Mouse (Mus musculus) stomach, postnatal 0 days (tissue): Measurements from ENCODE around the gene Amz2. TPM values are rescaled to one million over a fixed set of nuclear protein-coding genes. Genes with fewer than 3 reads are reported as not detected.

Experiments used
- ATAC-seq: fragments of 200-750 bp; cut with Nextera tagmentation; 2 replicates; pipeline ENCODE4 v1.8.0; 2017; ENCODE audit not compliant: low FRiP score, low TSS enrichment
- DNase-seq: peaks from one replicate; pipeline ENCODE4 v3.0.0-alpha.2; 2016; ENCODE audit warnings: low spot score
- H3K27ac ChIP-seq: fragments of 300-500 bp; sonication (generic); replicated peaks from 2 replicates; pipeline ENCODE4 v1.5.1; 2014; ENCODE audit warnings: mild to moderate bottlenecking, control low read depth
- H3K27me3 ChIP-seq: fragments of 300-500 bp; sonication (generic); 2 replicates; pipeline ENCODE4 v1.6.1; 2014; ENCODE audit warnings: low read length; ENCODE audit not compliant: control insufficient read depth, insufficient read depth
- H3K36me3 ChIP-seq: fragments of 300-500 bp; sonication (generic); 2 replicates; pipeline ENCODE4 v1.6.1; 2014; ENCODE audit warnings: low read length, mixed read lengths; ENCODE audit not compliant: control insufficient read depth, insufficient read depth
- H3K4me1 ChIP-seq: fragments of 300-500 bp; sonication (generic); replicated peaks from 2 replicates; pipeline ENCODE4 v1.6.1; 2014; ENCODE audit warnings: antibody characterized with exemption; ENCODE audit not compliant: control insufficient read depth, insufficient read depth
- H3K4me2 ChIP-seq: fragments of 300-500 bp; sonication (generic); replicated peaks from 2 replicates; pipeline ENCODE4 v1.6.1; 2014; ENCODE audit warnings: low read depth, mild to moderate bottlenecking, control low read depth, moderate library complexity
- H3K4me3 ChIP-seq: fragments of 300-500 bp; sonication (generic); 2 replicates; pipeline ENCODE4 v1.5.1; 2014; ENCODE audit warnings: low read depth, low read length, control low read depth
- H3K9ac ChIP-seq: fragments of 300-500 bp; sonication (generic); 2 replicates; pipeline ENCODE4 v1.6.1; 2014; ENCODE audit warnings: mild to moderate bottlenecking, low read length, control low read depth, mixed read lengths
- H3K9me3 ChIP-seq: fragments of 300-500 bp; sonication (generic); 2 replicates; pipeline ENCODE4 v1.6.1; 2016; ENCODE audit warnings: low read length; ENCODE audit not compliant: control insufficient read depth
- CTCF ChIP-seq: IDR thresholded peaks from 2 replicates; pipeline ENCODE4 v1.5.1; 2016; ENCODE audit warnings: antibody characterized with exemption, low read depth, mild to moderate bottlenecking, moderate library complexity
- EP300 ChIP-seq: optimal IDR thresholded peaks from 2 replicates; pipeline ENCODE3; 2016; ENCODE audit warnings: antibody characterized with exemption
- WGBS: fragments of 180-500 bp; shearing (Covaris S2); extraction: QIAGEN DNeasy Blood & Tissue Kit; methylation state at CpG from one replicate; pipeline ENCODE4 v1.1.7; 2014; 5-methylcytosine and 5-hydroxymethylcytosine counted together
- microRNA-seq: library from miRNA; unstranded; fragments of <30 nt; microRNA quantifications from one replicate; pipeline ENCODE4, GENCODE M21; 2016
- polyA plus RNA-seq: library from polyadenylated mRNA; unstranded; fragments of >200 nt; fragmentation: Nextera tagmentation; extraction: Ambion mirVana; gene quantifications from 2 replicates; pipeline ENCODE4 v1.2.1, GENCODE M21; 2015

Gene Amz2
- polyA plus RNA-seq, 1 experiment from 2014 or later, result 21.5 TPM

- WGBS, result 45% methylated on average over 14 of the region's 14 CpGs
- Histone ChIP-seq H3K4me2 (no peak overlapping the region), H3K9me3 (no peaks in the 10 kb centered on the region), H3K9ac (no peak overlapping the region), H3K27me3 (no peaks in the 10 kb centered on the region), H3K4me1 (no peaks in the 10 kb centered on the region), H3K27ac (no peak overlapping the region), H3K4me3 (no peak overlapping the region), H3K36me3 (no peaks in the 10 kb centered on the region)
- ATAC-seq (peak; percentile 74; the same call in 1 of the 2 replicates), DNase-seq (peak; percentile 57)
- no peak for TF ChIP-seq CTCF
- no peak for TF ChIP-seq EP300
Measured at GRCm38 (mm10) chr11:109495771-109496474, 70.2 kb downstream of the Amz2 start.

GRCm38 (mm10) chr11:109496475-109496993 is 70.8 kb downstream of the Amz2 start:
- no peaks in the 10 kb centered on the region for H3K9me3 ChIP-seq
- H3K9ac ChIP-seq, result no peak overlapping the region
- H3K36me3 ChIP-seq, result no peaks in the 10 kb centered on the region
- no peak overlapping the region for H3K4me2 ChIP-seq
- no peak overlapping the region for H3K4me3 ChIP-seq
- H3K27ac ChIP-seq, result no peak overlapping the region
- H3K27me3 ChIP-seq, result no peaks in the 10 kb centered on the region
- 80% methylated on average over 7 of the region's 7 CpGs for WGBS
- DNase-seq (no peak), ATAC-seq (no peak)
- TF ChIP-seq EP300, result no peak
- H3K4me1 ChIP-seq, result no peaks in the 10 kb centered on the region

- Histone ChIP-seq H3K27ac (no peak overlapping the region), H3K36me3 (no peaks in the 10 kb centered on the region), H3K4me2 (no peak overlapping the region), H3K27me3 (no peaks in the 10 kb centered on the region), H3K4me3 (no peak overlapping the region), H3K9ac (no peak overlapping the region), H3K9me3 (no peaks in the 10 kb centered on the region), H3K4me1 (no peaks in the 10 kb centered on the region)
- DNase-seq, result no peak
- WGBS, result 73% methylated on average over 6 of the region's 6 CpGs
- TF ChIP-seq CTCF (no peak), EP300 (no peak)
- ATAC-seq, result no peak
Measured at GRCm38 (mm10) chr11:109496996-109497714, 71.4 kb downstream of the Amz2 start.

- no peak overlapping the region for H3K4me2 ChIP-seq
- ATAC-seq, result peak; percentile 63
- no peak overlapping the region for H3K4me3 ChIP-seq
- no peaks in the 10 kb centered on the region for H3K27me3 ChIP-seq
- no peak overlapping the region for H3K27ac ChIP-seq
- whole genome bisulfite sequencing, result 45% methylated on average over 9 of the region's 9 CpGs
- H3K9ac ChIP-seq, result no peak overlapping the region
- DNase-seq, result no peak
- H3K4me1 ChIP-seq, result no peaks in the 10 kb centered on the region
- no peaks in the 10 kb centered on the region for H3K36me3 ChIP-seq
- no peak for TF ChIP-seq EP300
- TF ChIP-seq CTCF, result no peak
- no peaks in the 10 kb centered on the region for H3K9me3 ChIP-seq
Measured at GRCm38 (mm10) chr11:109497990-109498389, 72.2 kb downstream of the Amz2 start.

GRCm38 (mm10) chr11:109500206-109500605 is 74.5 kb downstream of the Amz2 start:
- H3K4me2 ChIP-seq, result no peak overlapping the region
- H3K9me3 ChIP-seq, result no peaks in the 10 kb centered on the region
- ATAC-seq (no peak), DNase-seq (no peak)
- H3K27me3 ChIP-seq, result no peaks in the 10 kb centered on the region
- no peaks in the 10 kb centered on the region for H3K4me1 ChIP-seq
- H3K27ac ChIP-seq, result no peak overlapping the region
- 77% methylated on average over 5 of the region's 5 CpGs for WGBS
- no peak overlapping the region for H3K4me3 ChIP-seq
- no peak overlapping the region for H3K9ac ChIP-seq
- TF ChIP-seq CTCF (no peak), EP300 (no peak)
- H3K36me3 ChIP-seq, result no peaks in the 10 kb centered on the region

Small RNA genes within 50 kb of the gene (microRNA-seq; reads per million reads assigned to microRNA genes)
- not detected for gene Gm25540

Other genes starting within 250 kb of the Amz2 start
- 0.73 and 1.1 TPM in 2 replicates for gene Rgs9, start 127.8 kb upstream of the Amz2 start, polyA plus RNA-seq
- gene Gna13, start 63.1 kb upstream of the Amz2 start, polyA plus RNA-seq, result 46.5 and 49.5 TPM in 2 replicates
- gene 9930022D16Rik, start 12.0 kb upstream of the Amz2 start, polyA plus RNA-seq, result not detected in 2 replicates
- 3.2 and 3.5 TPM in 2 replicates for gene Arsg, start 47.4 kb downstream of the Amz2 start, polyA plus RNA-seq
- 10.4 and 11.9 TPM in 2 replicates for gene Slc16a6, start 47.7 kb downstream of the Amz2 start, polyA plus RNA-seq
- 35.3 and 40.5 TPM in 2 replicates for gene Wipi1, start 186.0 kb downstream of the Amz2 start, polyA plus RNA-seq
- 176 and 177 TPM in 2 replicates for gene Prkar1a, start 223.5 kb downstream of the Amz2 start, polyA plus RNA-seq